Mouse (Mus musculus) gastrocnemius, adult 18-20 months (tissue): ENCODE results near the gene Asb16. TPM values are rescaled to one million over a fixed set of nuclear protein-coding genes. Genes with fewer than 3 reads are reported as not detected.

ENCODE experiments used
- DNase-seq: peaks from one replicate; pipeline ENCODE4 v3.0.0; 2021; ENCODE audit warnings: low spot score
- long read RNA-seq, 2 experiments: library from polyadenylated mRNA; stranded (forward); transcript quantifications; one replicate each; pipeline ENCODE4 v2.0.0; 2021
- total RNA-seq, 2 experiments: library from RNA; stranded (reverse); gene quantifications; 2 replicates each; pipeline ENCODE4 v1.2.3; 2021

The Asb16 gene
- total RNA-seq = 10 to 100 TPM; 86.0 to 97.5 TPM
- long read RNA-seq, experiment 1, transcript Asb16-201 (5 exons, 2,843 nt) = major isoform, 11 of 27 reads
- long read RNA-seq, experiment 1, partial matches to known transcripts = 14 of 27 reads
- long read RNA-seq, experiment 1, other reads (novel, unspliced or antisense) = 2 of 27 reads
- long read RNA-seq, experiment 2, transcript Asb16-201 (5 exons, 2,843 nt) = major isoform, 12 of 24 reads
- long read RNA-seq, experiment 2, partial matches to known transcripts = 11 of 24 reads
- long read RNA-seq, experiment 2, other reads (novel, unspliced or antisense) = 1 of 24 reads

GRCm38 (mm10) chr11:102268520-102269244 lies at the start of gene Asb16:
Gene Asb16, plus strand, starts transcription at chr11:102268743.
- DNase-seq = peak; percentile 51

- DNase-seq = peak; percentile 98
Observed at GRCm38 (mm10) chr11:102218783-102219182, 49.8 kb upstream of the Asb16 start.

GRCm38 (mm10) chr11:102219247-102219993 lies 49.1 kb upstream of the Asb16 start:
- no peak for DNase-seq

- DNase-seq = peak; percentile 95
Observed at GRCm38 (mm10) chr11:102219994-102220346, 48.6 kb upstream of the Asb16 start.

- no peak for DNase-seq
Observed at GRCm38 (mm10) chr11:102220451-102220850, 48.1 kb upstream of the Asb16 start.

- no peak for DNase-seq
Observed at GRCm38 (mm10) chr11:102221243-102221953, 47.1 kb upstream of the Asb16 start.

- no peak for DNase-seq
Observed at GRCm38 (mm10) chr11:102221954-102222351, 46.6 kb upstream of the Asb16 start.

- no peak for DNase-seq
Observed at GRCm38 (mm10) chr11:102223166-102223565, 45.4 kb upstream of the Asb16 start.

GRCm38 (mm10) chr11:102224686-102225085 lies 43.9 kb upstream of the Asb16 start:
- DNase-seq = no peak

GRCm38 (mm10) chr11:102225221-102225620 lies 43.3 kb upstream of the Asb16 start:
- no peak for DNase-seq

- DNase-seq = no peak
Observed at GRCm38 (mm10) chr11:102226067-102226978, 42.2 kb upstream of the Asb16 start.

- DNase-seq = no peak
Observed at GRCm38 (mm10) chr11:102227270-102228190, 41.0 kb upstream of the Asb16 start.

- no peak for DNase-seq
Observed at GRCm38 (mm10) chr11:102228191-102228545, 40.4 kb upstream of the Asb16 start.

GRCm38 (mm10) chr11:102228646-102229268 lies 39.8 kb upstream of the Asb16 start:
- DNase-seq = no peak

GRCm38 (mm10) chr11:102229331-102229953 lies 39.1 kb upstream of the Asb16 start:
- no peak for DNase-seq

GRCm38 (mm10) chr11:102230006-102230741 lies 38.4 kb upstream of the Asb16 start, which contains the start of gene Hdac5:
Gene Hdac5, minus strand, starts transcription at chr11:102230166.
- peak; percentile 100 for DNase-seq

- no peak for DNase-seq
Observed at GRCm38 (mm10) chr11:102236022-102236421, 32.5 kb upstream of the Asb16 start.

GRCm38 (mm10) chr11:102240636-102241035 lies 27.9 kb upstream of the Asb16 start:
- DNase-seq = no peak
